In genomic region chr2:152452101-152452781, GRCm38 (mm10) we compare ENCODE assay signal across 17 mouse cellular contexts. TPM values are rescaled to one million over a fixed set of nuclear protein-coding genes. Genes with fewer than 3 reads are reported as not detected.
A peak's percentile ranks its signal among the peaks of the same experiment; 100 is the strongest.
DNase-seq lines count a peak whose midpoint lies in the region; ATAC-seq and TF ChIP-seq lines count a peak whose summit lies in the region.
"Had no signal": no experiment of that assay in that cellular context is flagged by ENCODE, and none has a peak within 500 bp of the region (broad histone marks: within the 10 kb centered on the region; RNA-seq: fewer than 3 reads in every experiment).

No protein-coding gene starts in this region.

- no peaks in the 10 kb centered on the region for H3K36me3 ChIP-seq in heart, embryonic 11.5 days (ENCODE audit: control insufficient read depth, insufficient read depth, low read length)
- no peaks in the 10 kb centered on the region for H3K36me3 ChIP-seq in lung, postnatal 0 days (ENCODE audit: insufficient read depth, low read length)

- peak; percentile 42 to 60 for DNase-seq in heart, adult 18-20 months
- DNase-seq in lung, postnatal 0 days (ENCODE audit: low spot score) = no peak
- no peak for DNase-seq in lung, postnatal 4 days
- peak; percentile 24 for DNase-seq in heart, adult 8-10 months (ENCODE audit: low spot score)
- no peak for DNase-seq in urinary bladder, postnatal 36 days (ENCODE audit: low spot score in 2 of 2)
- DNase-seq in liver = no peak

- ATAC-seq in heart, embryonic 11.5 days (replicated peaks; ENCODE audit: insufficient number of reproducible peaks, low FRiP score, low TSS enrichment) = no peak
- 0 out of 2 replicates have a peak, but pooled peaks have one; percentile 12 for ATAC-seq in lung, postnatal 0 days
- ATAC-seq: forebrain, embryonic 13.5 days; Patski had no signal

- no peak overlapping the region for H3K4me3 ChIP-seq in heart, embryonic 11.5 days (ENCODE audit: low read depth, low read length)
- H3K4me3 ChIP-seq in lung, postnatal 0 days (ENCODE audit: low read depth, low read length) = no peak overlapping the region
- H3K4me3 ChIP-seq: forebrain, embryonic 13.5 days had no signal

- no peaks in the 10 kb centered on the region for H3K9me3 ChIP-seq in heart, embryonic 11.5 days (replicated peaks; ENCODE audit: control insufficient read depth, low read length)
- no peaks in the 10 kb centered on the region for H3K9me3 ChIP-seq in lung, postnatal 0 days (ENCODE audit: low read length)
- H3K9me3 ChIP-seq: forebrain, embryonic 13.5 days had no signal

- H3K4me1 ChIP-seq in heart, embryonic 11.5 days (ENCODE audit: control insufficient read depth, insufficient read depth, low read length) = peaks cover 7% of the 10 kb centered on the region
- H3K4me1 ChIP-seq in lung, postnatal 0 days (ENCODE audit: insufficient read depth, low read depth, low read length) = no peaks in the 10 kb centered on the region
- H3K4me1 ChIP-seq: forebrain, embryonic 13.5 days had no signal

- no peaks in the 10 kb centered on the region for H3K27me3 ChIP-seq in heart, embryonic 11.5 days (ENCODE audit: control insufficient read depth, insufficient read depth, low read length)
- no peaks in the 10 kb centered on the region for H3K27me3 ChIP-seq in lung, postnatal 0 days (replicated peaks; ENCODE audit: insufficient read depth, low read length)
- H3K27me3 ChIP-seq: forebrain, embryonic 13.5 days; Patski had no signal

- no peak overlapping the region for H3K9ac ChIP-seq in heart, embryonic 11.5 days (ENCODE audit: low read depth, low read length)
- H3K9ac ChIP-seq in lung, postnatal 0 days (replicated peaks; ENCODE audit: low read depth) = no peak overlapping the region
- H3K9ac ChIP-seq: forebrain, embryonic 13.5 days had no signal

- no peak overlapping the region for H3K4me2 ChIP-seq in heart, embryonic 11.5 days
- no peak overlapping the region for H3K4me2 ChIP-seq in lung, postnatal 0 days (replicated peaks; ENCODE audit: low read depth, low read length)
- H3K4me2 ChIP-seq: forebrain, embryonic 13.5 days had no signal

- H3K27ac ChIP-seq in heart, embryonic 11.5 days (ENCODE audit: low read depth, low read length) = no peak overlapping the region
- H3K27ac ChIP-seq in lung, postnatal 0 days (ENCODE audit: low read length) = no peak overlapping the region
- H3K27ac ChIP-seq: forebrain, embryonic 13.5 days; kidney, postnatal 0 days had no signal

- WGBS in heart, embryonic 11.5 days (ENCODE audit: insufficient replicate concordance) = 71% methylated on average over 4 of the region's 4 CpGs
- WGBS in lung, postnatal 0 days = 57% methylated on average over 4 of the region's 4 CpGs

- no peak for TF ChIP-seq EP300 in lung, postnatal 0 days (IDR thresholded peaks at IDR 0.05)

- TF ChIP-seq CTCF in lung, postnatal 0 days (IDR thresholded peaks at IDR 0.05) = no peak

RNA-seq across cellular contexts. Expression of gene Defb23, which starts 12.2 kb away (rescaled TPM):
- not detected for total RNA-seq in heart, adult 18-20 months (2021)
- not detected in 2 replicates for polyA plus RNA-seq in heart, embryonic 11.5 days (2014; fragmentation: Nextera tagmentation; extraction: Ambion mirVana)
- not detected in 2 replicates for polyA plus RNA-seq in lung, postnatal 0 days (2015; fragmentation: Nextera tagmentation; extraction: Ambion mirVana)
- total RNA-seq in heart, adult 8-10 months (2022) = not detected
- total RNA-seq: adrenal gland, adult 18-20 months; CH12.LX; layer of hippocampus, postnatal 10 days; liver, adult 2 months; megakaryocyte progenitor cell, adult 5-6 weeks had no signal
- polyA plus RNA-seq: forebrain, embryonic 13.5 days; heart, embryonic 16.5 days; kidney, postnatal 0 days; liver, adult 2 months; Patski; testis, adult 2 months had no signal

RNA-seq across cellular contexts. Expression of gene Defb20, which starts 24.6 kb away (rescaled TPM):
- not detected for total RNA-seq in heart, adult 18-20 months (2021)
- not detected in 2 replicates for polyA plus RNA-seq in heart, embryonic 11.5 days (2014; fragmentation: Nextera tagmentation; extraction: Ambion mirVana)
- not detected in 2 replicates for polyA plus RNA-seq in lung, postnatal 0 days (2015; fragmentation: Nextera tagmentation; extraction: Ambion mirVana)
- not detected for total RNA-seq in heart, adult 8-10 months (2022)
- total RNA-seq: adrenal gland, adult 18-20 months; CH12.LX; layer of hippocampus, postnatal 10 days; liver, adult 2 months; megakaryocyte progenitor cell, adult 5-6 weeks had no signal
- polyA plus RNA-seq: forebrain, embryonic 13.5 days; heart, embryonic 16.5 days; liver, adult 2 months; Patski had no signal

RNA-seq across cellular contexts. Expression of gene 6820408C15Rik, which starts 36.9 kb away (rescaled TPM):
- 1 to 10 TPM; 1.6 to 2.4 TPM for total RNA-seq in heart, adult 18-20 months (2021)
- 1.4 and 1.5 TPM in 2 replicates for polyA plus RNA-seq in heart, embryonic 11.5 days (2014; fragmentation: Nextera tagmentation; extraction: Ambion mirVana)
- polyA plus RNA-seq in lung, postnatal 0 days (2015; fragmentation: Nextera tagmentation; extraction: Ambion mirVana) = 10.7 and 14.6 TPM in 2 replicates
- total RNA-seq in heart, adult 8-10 months (2022) = 1 to 10 TPM; 1.5 to 2.9 (median 2.3) TPM
- total RNA-seq: CH12.LX; liver, adult 2 months had no signal
- polyA plus RNA-seq: liver, adult 2 months had no signal

RNA-seq across cellular contexts. Expression of gene Zcchc3, which starts 37.4 kb away (rescaled TPM):
- 1 to 10 TPM; 5.0 to 5.8 TPM for total RNA-seq in heart, adult 18-20 months (2021)
- 50.9 and 55.4 TPM in 2 replicates for polyA plus RNA-seq in heart, embryonic 11.5 days (2014; fragmentation: Nextera tagmentation; extraction: Ambion mirVana)
- polyA plus RNA-seq in lung, postnatal 0 days (2015; fragmentation: Nextera tagmentation; extraction: Ambion mirVana) = 17.3 TPM in 2 replicates
- total RNA-seq in heart, adult 8-10 months (2022) = 1 to 10 TPM; 5.8 to 7.6 (median 6.4) TPM
- total RNA-seq: CH12.LX had no signal

RNA-seq across cellular contexts. Expression of gene Defb22, which starts 37.7 kb away (rescaled TPM):
- not detected for total RNA-seq in heart, adult 18-20 months (2021)
- polyA plus RNA-seq in heart, embryonic 11.5 days (2014; fragmentation: Nextera tagmentation; extraction: Ambion mirVana) = not detected in 2 replicates
- polyA plus RNA-seq in lung, postnatal 0 days (2015; fragmentation: Nextera tagmentation; extraction: Ambion mirVana) = not detected in 2 replicates
- total RNA-seq in heart, adult 8-10 months (2022) = not detected
- total RNA-seq: adrenal gland, adult 18-20 months; CH12.LX; layer of hippocampus, postnatal 10 days; liver, adult 2 months; megakaryocyte progenitor cell, adult 5-6 weeks had no signal
- polyA plus RNA-seq: forebrain, embryonic 13.5 days; heart, embryonic 16.5 days; kidney, postnatal 0 days; liver, adult 2 months; Patski; testis, adult 2 months had no signal

Comparison
In these comparisons a context has a peak if more than half of its experiments do, and no peak if none do; other contexts are left out.
1. DNase-seq: peak in heart, adult 18-20 months (2 of 2) and heart, adult 8-10 months (single experiment); none in lung, postnatal 0 days (single experiment), lung, postnatal 4 days (0 of 2), urinary bladder, postnatal 36 days (0 of 2) and liver (single experiment).